ENCODE assay signal across 23 mouse cellular contexts in genomic region chr12:80124756-80125155, GRCm38 (mm10). TPM values are rescaled to one million over a fixed set of nuclear protein-coding genes. Genes with fewer than 3 reads are reported as not detected.
DNase-seq lines count a peak whose midpoint lies in the region; ATAC-seq and TF ChIP-seq lines count a peak whose summit lies in the region.
"Had no signal": no experiment of that assay in that cellular context is flagged by ENCODE, and none has a peak within 500 bp of the region (broad histone marks: within the 10 kb centered on the region; RNA-seq: fewer than 3 reads in every experiment).

No protein-coding gene starts in this region.

- H3K4me2 ChIP-seq in kidney, embryonic 15.5 days, result no peak overlapping the region
- H3K4me2 ChIP-seq in stomach, postnatal 0 days (replicated peaks; ENCODE audit: low read depth), result no peak overlapping the region
- H3K4me2 ChIP-seq: heart, embryonic 11.5 days; neural tube, embryonic 15.5 days had no signal

- no peak for TF ChIP-seq EP300 in stomach, postnatal 0 days (optimal IDR thresholded peaks at IDR 0.05)

- H3K9me3 ChIP-seq in kidney, embryonic 15.5 days (replicated peaks), result peaks cover 2% of the 10 kb centered on the region; the same call in 1 of the 2 replicates
- no peaks in the 10 kb centered on the region for H3K9me3 ChIP-seq in stomach, postnatal 0 days (ENCODE audit: control insufficient read depth, low read length)
- H3K9me3 ChIP-seq: neural tube, embryonic 15.5 days had no signal

- H3K27me3 ChIP-seq in kidney, embryonic 15.5 days, result no peaks in the 10 kb centered on the region
- H3K27me3 ChIP-seq in thymus, adult 2 months (ENCODE audit: control insufficient read depth, insufficient read depth, low read length), result no peaks in the 10 kb centered on the region
- H3K27me3 ChIP-seq in stomach, postnatal 0 days (ENCODE audit: control insufficient read depth, insufficient read depth, low read length), result no peaks in the 10 kb centered on the region
- H3K27me3 ChIP-seq: neural tube, embryonic 15.5 days had no signal

- TF ChIP-seq POLR2A in thymus, adult 2 months (IDR thresholded peaks at IDR 0.05; ENCODE audit: control insufficient read depth, extremely low read depth, insufficient read depth, low read length, poor library complexity), result no peak

- no peak for ATAC-seq in kidney, embryonic 15.5 days (replicated peaks; ENCODE audit: low FRiP score)
- ATAC-seq in stomach, postnatal 0 days (ENCODE audit: low FRiP score, low TSS enrichment), result no peak
- ATAC-seq: forebrain, embryonic 14.5 days; hindbrain, embryonic 16.5 days had no signal

- DNase-seq in gastrocnemius, adult 2 months, result peak; percentile 18
- no peak for DNase-seq in gastrocnemius, postnatal 25 days
- no peak for DNase-seq in kidney, adult 11 months
- DNase-seq in thymus, postnatal 4 days, result peak; percentile 10
- DNase-seq in thymus, adult 2 months, result no peak
- no peak for DNase-seq in stomach, postnatal 0 days (ENCODE audit: low spot score)
- no peak for DNase-seq in right cerebral cortex, postnatal 10 days (ENCODE audit: low spot score in 2 of 2)
- DNase-seq: adrenal gland, adult 8-10 months; cerebellum, adult 11 months; cerebellum, adult 9-10 months; cerebellum, postnatal 36 days; kidney, adult 18-20 months; kidney, postnatal 4 days; liver; lung, adult 18-20 months; lung, postnatal 14 days; midbrain, embryonic 14.5 days; thymus, postnatal 25 days had no signal

- no peak overlapping the region for H3K9ac ChIP-seq in kidney, embryonic 15.5 days
- H3K9ac ChIP-seq in stomach, postnatal 0 days (ENCODE audit: low read length), result no peak overlapping the region
- H3K9ac ChIP-seq: neural tube, embryonic 15.5 days had no signal

- peaks cover 53% of the 10 kb centered on the region for H3K4me1 ChIP-seq in kidney, embryonic 15.5 days
- H3K4me1 ChIP-seq in thymus, adult 2 months (replicated peaks; ENCODE audit: control insufficient read depth, insufficient read depth, low read length), result peaks cover 13% of the 10 kb centered on the region
- H3K4me1 ChIP-seq in stomach, postnatal 0 days (replicated peaks; ENCODE audit: control insufficient read depth, insufficient read depth), result peaks cover 18% of the 10 kb centered on the region

- 64% methylated on average over 3 of the region's 3 CpGs for WGBS in kidney, embryonic 15.5 days
- WGBS in thymus, adult 2 months, result 93% methylated on average over 3 of the region's 3 CpGs
- 58% methylated on average over 3 of the region's 3 CpGs for WGBS in stomach, postnatal 0 days

- H3K36me3 ChIP-seq in kidney, embryonic 15.5 days, result peaks cover 33% of the 10 kb centered on the region
- no peaks in the 10 kb centered on the region for H3K36me3 ChIP-seq in thymus, adult 2 months (ENCODE audit: control insufficient read depth, insufficient read depth, low read length)
- H3K36me3 ChIP-seq in stomach, postnatal 0 days (ENCODE audit: control insufficient read depth, insufficient read depth, low read length), result peaks cover 6% of the 10 kb centered on the region; the same call in 1 of the 2 replicates

- H3K27ac ChIP-seq in gastrocnemius, adult 2 months, result peak overlapping the region; percentile 69
- H3K27ac ChIP-seq in kidney, embryonic 15.5 days, result peak overlapping the region; percentile 83; the same call in 1 of the 2 replicates
- no peak overlapping the region for H3K27ac ChIP-seq in thymus, adult 2 months (ENCODE audit: control insufficient read depth, insufficient read depth, low read length)
- 0 out of 2 replicates have a peak overlapping the region, but pooled peaks have one; percentile 40 for H3K27ac ChIP-seq in stomach, postnatal 0 days (replicated peaks)

- intact Hi-C loops in gastrocnemius, adult 2 months (cut with DNase I), result no loop called here

- no peak overlapping the region for H3K4me3 ChIP-seq in gastrocnemius, adult 2 months
- H3K4me3 ChIP-seq in kidney, embryonic 15.5 days (replicated peaks), result no peak overlapping the region
- no peak overlapping the region for H3K4me3 ChIP-seq in thymus, adult 2 months (ENCODE audit: control insufficient read depth, insufficient read depth, low read length)
- H3K4me3 ChIP-seq in stomach, postnatal 0 days (ENCODE audit: low read depth, low read length), result no peak overlapping the region
- H3K4me3 ChIP-seq: neural tube, embryonic 15.5 days had no signal

- TF ChIP-seq CTCF in gastrocnemius, adult 2 months (IDR thresholded peaks at IDR 0.05), result no peak
- TF ChIP-seq CTCF in thymus, adult 2 months (IDR thresholded peaks at IDR 0.05; ENCODE audit: borderline replicate concordance, control insufficient read depth, extremely low read depth, insufficient read depth, low read length, poor library complexity), result no peak
- no peak for TF ChIP-seq CTCF in stomach, postnatal 0 days (IDR thresholded peaks at IDR 0.05; ENCODE audit: low read depth)

RNA-seq across cellular contexts. Expression of gene Zfp36l1, which starts 11.9 kb away (rescaled TPM):
- 10 to 100 TPM; 25.7 to 46.6 TPM for total RNA-seq in gastrocnemius, adult 2 months (2021)
- 10 to 100 TPM; 23.0 to 27.2 TPM for total RNA-seq in gastrocnemius, postnatal 25 days (2021)
- 136 and 154 TPM in 2 replicates for polyA plus RNA-seq in kidney, embryonic 15.5 days (2015; fragmentation: Nextera tagmentation; extraction: Ambion mirVana)
- polyA plus RNA-seq in thymus, adult 2 months (2012; rRNA removed), result 253 and 297 TPM in 2 replicates
- 90.8 and 98.5 TPM in 2 replicates for polyA plus RNA-seq in stomach, postnatal 0 days (2015; fragmentation: Nextera tagmentation; extraction: Ambion mirVana)

Comparison
In these comparisons a context has a peak if more than half of its experiments do, and no peak if none do; other contexts are left out.
1. DNase-seq: peak in gastrocnemius, adult 2 months (single experiment) and thymus, postnatal 4 days (single experiment); none in gastrocnemius, postnatal 25 days (single experiment), kidney, adult 11 months (single experiment), thymus, adult 2 months (single experiment), stomach, postnatal 0 days (single experiment) and right cerebral cortex, postnatal 10 days (0 of 2).